Mouse (Mus musculus) heart, adult 2 months (tissue): ENCODE measurements at regions not wholly inside any gene's neighbourhood (a gene's known extent, or its start where the extent isn't known, plus 50 kb on each side); places are given as distances from the start of the nearest gene placed in this dataset.

Experiments
- DNase-seq, 2 experiments: peaks; one replicate each; pipeline ENCODE4 v3.0.0; 2021
- H3K27ac ChIP-seq: fragments of 200-600 bp; 2 replicates; pipeline ENCODE4 v1.8.1; 2022
- H3K27me3 ChIP-seq: fragments of 200-500 bp; 2 replicates; pipeline ENCODE4 v1.6.1; 2012; ENCODE audit warnings: mild to moderate bottlenecking, low read length, inconsistent platforms, mixed read lengths; ENCODE audit not compliant: control insufficient read depth, insufficient read depth
- H3K36me3 ChIP-seq: fragments of 200-500 bp; 2 replicates; pipeline ENCODE4 v1.6.1; 2012; ENCODE audit warnings: low read length, inconsistent platforms; ENCODE audit not compliant: control insufficient read depth, insufficient read depth
- H3K4me1 ChIP-seq: fragments of 200-500 bp; 2 replicates; pipeline ENCODE4 v1.6.1; 2011; ENCODE audit warnings: low read length; ENCODE audit not compliant: control insufficient read depth, insufficient read depth
- H3K4me3 ChIP-seq: fragments of 200-600 bp; 2 replicates; pipeline ENCODE4 v1.8.1; 2022
- H3K79me2 ChIP-seq: fragments of 200-500 bp; replicated peaks from 2 replicates; pipeline ENCODE4 v1.6.1; 2012; ENCODE audit warnings: mild to moderate bottlenecking, inconsistent platforms, low read length, moderate library complexity, mixed read lengths; ENCODE audit not compliant: control insufficient read depth, insufficient read depth
- H3K9ac ChIP-seq: fragments of 200-500 bp; 2 replicates; pipeline ENCODE4 v1.6.1; 2012; ENCODE audit warnings: low read depth, mild to moderate bottlenecking, control low read depth, inconsistent platforms, low read length, mixed read lengths
- CTCF ChIP-seq: fragments of 200-600 bp; IDR thresholded peaks from 2 replicates; pipeline ENCODE4 v1.8.1; 2022; ENCODE audit warnings: antibody characterized with exemption, mild to moderate bottlenecking, moderate library complexity
- EP300 ChIP-seq: fragments of 200-500 bp; IDR thresholded peaks from 2 replicates; pipeline ENCODE4 v1.6.1; 2011; ENCODE audit warnings: low read depth, low read length, control low read depth; ENCODE audit not compliant: insufficient read depth
- POLR2A ChIP-seq: fragments of 200-500 bp; IDR thresholded peaks from 2 replicates; pipeline ENCODE4 v1.6.1; 2011; ENCODE audit warnings: mild to moderate bottlenecking, low read depth, low read length, control low read depth; ENCODE audit not compliant: insufficient read depth
- WGBS: fragments of 180-500 bp; shearing (Covaris S2); methylation state at CpG from one replicate; pipeline ENCODE4 v1.1.7; 2018; 5-methylcytosine and 5-hydroxymethylcytosine counted together
- intact Hi-C: fragments of 180-260 bp; cut with DNase I; formaldehyde crosslinking; loops from one replicate; pipeline ENCODE4 v1.15.1; 2025

- no peaks in the 10 kb centered on the region for H3K36me3 ChIP-seq
- intact Hi-C loops, result no loop called here
- no peaks in the 10 kb centered on the region for H3K4me1 ChIP-seq
These were observed 505.9 kb downstream of the Gm6685 start for GRCm38 (mm10) chr11:27833736-27834135.

GRCm38 (mm10) chr11:27799826-27800620, 539.6 kb downstream of the Gm6685 start:
- no peak overlapping the region for H3K4me3 ChIP-seq
- no peak overlapping the region for H3K27ac ChIP-seq
- H3K4me1 ChIP-seq, result no peaks in the 10 kb centered on the region
- intact Hi-C loops, result no loop called here
- H3K79me2 ChIP-seq, result no peaks in the 10 kb centered on the region
- H3K9ac ChIP-seq, result no peak overlapping the region
- no peaks in the 10 kb centered on the region for H3K36me3 ChIP-seq
- TF ChIP-seq POLR2A (no peak), CTCF (no peak), EP300 (no peak)
- no peaks in the 10 kb centered on the region for H3K27me3 ChIP-seq
- no peak for DNase-seq
- WGBS, result 78% methylated on average over 8 of the region's 8 CpGs

More at GRCm38 (mm10) chr11:27833736-27834135, 505.9 kb downstream of the Gm6685 start:
- WGBS, result 74% methylated on average over 1 of the region's 1 CpGs
- H3K27ac ChIP-seq, result no peak overlapping the region
- no peak overlapping the region for H3K9ac ChIP-seq
- DNase-seq, result no peak
- no peak overlapping the region for H3K4me3 ChIP-seq
- no peaks in the 10 kb centered on the region for H3K79me2 ChIP-seq
- TF ChIP-seq CTCF, result no peak
- TF ChIP-seq EP300, result no peak
- TF ChIP-seq POLR2A, result no peak
- H3K27me3 ChIP-seq, result no peaks in the 10 kb centered on the region

GRCm38 (mm10) chr11:27753913-27754218, 585.8 kb downstream of the Gm6685 start:
- no peak for TF ChIP-seq POLR2A
- TF ChIP-seq CTCF, result no peak
- H3K36me3 ChIP-seq, result no peaks in the 10 kb centered on the region

GRCm38 (mm10) chr11:27753212-27753912, 586.3 kb downstream of the Gm6685 start:
- Histone ChIP-seq H3K79me2 (no peaks in the 10 kb centered on the region), H3K4me1 (no peaks in the 10 kb centered on the region), H3K27me3 (no peaks in the 10 kb centered on the region), H3K36me3 (no peaks in the 10 kb centered on the region), H3K4me3 (no peak overlapping the region), H3K27ac (no peak overlapping the region), H3K9ac (no peak overlapping the region)
- 34% methylated on average over 11 of the region's 11 CpGs for WGBS
- TF ChIP-seq POLR2A, result no peak
- peak; percentile 50 for TF ChIP-seq CTCF
- intact Hi-C loops, result no loop called here
- no peak for DNase-seq

More at GRCm38 (mm10) chr11:27753913-27754218, 585.8 kb downstream of the Gm6685 start:
- H3K4me3 ChIP-seq, result no peak overlapping the region
- WGBS, result 71% methylated on average over 9 of the region's 9 CpGs
- H3K27ac ChIP-seq, result no peak overlapping the region
- no peaks in the 10 kb centered on the region for H3K79me2 ChIP-seq
- H3K27me3 ChIP-seq, result no peaks in the 10 kb centered on the region
- H3K4me1 ChIP-seq, result no peaks in the 10 kb centered on the region
- intact Hi-C loops, result no loop called here
- no peak for DNase-seq
- no peak overlapping the region for H3K9ac ChIP-seq

- no peaks in the 10 kb centered on the region for H3K36me3 ChIP-seq
- no peaks in the 10 kb centered on the region for H3K4me1 ChIP-seq
- intact Hi-C loops, result no loop called here
- 77% methylated on average over 2 of the region's 2 CpGs for WGBS
- no peak overlapping the region for H3K9ac ChIP-seq
- H3K79me2 ChIP-seq, result no peaks in the 10 kb centered on the region
- no peak overlapping the region for H3K4me3 ChIP-seq
- no peak for DNase-seq
- no peak for TF ChIP-seq POLR2A
- TF ChIP-seq CTCF, result no peak
- no peak for TF ChIP-seq EP300
- no peak overlapping the region for H3K27ac ChIP-seq
- H3K27me3 ChIP-seq, result no peaks in the 10 kb centered on the region
These were observed 613.6 kb downstream of the Gm6685 start for GRCm38 (mm10) chr11:27726109-27726508.

GRCm38 (mm10) chr11:27721346-27721745, 618.3 kb downstream of the Gm6685 start:
- TF ChIP-seq EP300 (no peak), CTCF (no peak), POLR2A (no peak)
- DNase-seq, result no peak
- H3K4me1 ChIP-seq, result no peaks in the 10 kb centered on the region
- no peak overlapping the region for H3K4me3 ChIP-seq
- WGBS, result 58% methylated on average over 7 of the region's 7 CpGs
- no peaks in the 10 kb centered on the region for H3K79me2 ChIP-seq
- intact Hi-C loops, result no loop called here
- no peak overlapping the region for H3K9ac ChIP-seq
- no peak overlapping the region for H3K27ac ChIP-seq
- no peaks in the 10 kb centered on the region for H3K27me3 ChIP-seq
- no peaks in the 10 kb centered on the region for H3K36me3 ChIP-seq
